Mouse (Mus musculus) hindbrain, postnatal 0 days (tissue): ENCODE measurements at regions not wholly inside any gene's neighbourhood (a gene's known extent, or its start where the extent isn't known, plus 50 kb on each side); places are given as distances from the start of the nearest gene placed in this dataset.
A peak's percentile ranks its signal among the peaks of the same experiment; 100 is the strongest.

Source experiments
- ATAC-seq: fragments of 200-750 bp; cut with Nextera tagmentation; 2 replicates; pipeline ENCODE4 v1.8.0; 2017; ENCODE audit warnings: mild to moderate bottlenecking, moderate TSS enrichment, moderate library complexity
- DNase-seq: peaks from one replicate; pipeline ENCODE4 v3.0.0-alpha.2; 2015; ENCODE audit warnings: low spot score
- H3K27ac ChIP-seq: fragments of 300-500 bp; sonication (generic); 2 replicates; pipeline ENCODE4 v1.5.1; 2014; ENCODE audit warnings: mild to moderate bottlenecking
- H3K27me3 ChIP-seq: fragments of 300-500 bp; sonication (generic); 2 replicates; pipeline ENCODE4 v1.6.1; 2014; ENCODE audit warnings: low read length, mixed read lengths; ENCODE audit not compliant: insufficient read depth
- H3K36me3 ChIP-seq: fragments of 300-500 bp; sonication (generic); 2 replicates; pipeline ENCODE4 v1.6.1; 2014; ENCODE audit warnings: low read length, mixed read lengths; ENCODE audit not compliant: insufficient read depth
- H3K4me1 ChIP-seq: fragments of 300-500 bp; sonication (generic); 2 replicates; pipeline ENCODE4 v1.6.1; 2014; ENCODE audit warnings: antibody characterized with exemption, low read length, mixed read lengths; ENCODE audit not compliant: insufficient read depth
- H3K4me2 ChIP-seq: fragments of 300-500 bp; sonication (generic); 2 replicates; pipeline ENCODE4 v1.6.1; 2014; ENCODE audit warnings: low read depth, mild to moderate bottlenecking, low read length, moderate library complexity, mixed read lengths
- H3K4me3 ChIP-seq: fragments of 300-500 bp; sonication (generic); 2 replicates; pipeline ENCODE4 v1.5.1; 2014; ENCODE audit warnings: low read length
- H3K9ac ChIP-seq: fragments of 300-500 bp; sonication (generic); replicated peaks from 2 replicates; pipeline ENCODE4 v1.6.1; 2014; ENCODE audit warnings: mild to moderate bottlenecking, low read length, moderate library complexity, mixed read lengths
- H3K9me3 ChIP-seq: fragments of 300-500 bp; sonication (generic); 2 replicates; pipeline ENCODE4 v1.6.1; 2016; ENCODE audit warnings: low read length, mixed read lengths
- CTCF ChIP-seq: IDR thresholded peaks from 2 replicates; pipeline ENCODE4 v1.5.1; 2016; ENCODE audit warnings: antibody characterized with exemption, control low read depth, low read depth
- WGBS: fragments of 180-500 bp; shearing (Covaris S2); extraction: QIAGEN DNeasy Blood & Tissue Kit; methylation state at CpG from one replicate; pipeline ENCODE4 v1.1.7; 2014; 5-methylcytosine and 5-hydroxymethylcytosine counted together

DNA sequence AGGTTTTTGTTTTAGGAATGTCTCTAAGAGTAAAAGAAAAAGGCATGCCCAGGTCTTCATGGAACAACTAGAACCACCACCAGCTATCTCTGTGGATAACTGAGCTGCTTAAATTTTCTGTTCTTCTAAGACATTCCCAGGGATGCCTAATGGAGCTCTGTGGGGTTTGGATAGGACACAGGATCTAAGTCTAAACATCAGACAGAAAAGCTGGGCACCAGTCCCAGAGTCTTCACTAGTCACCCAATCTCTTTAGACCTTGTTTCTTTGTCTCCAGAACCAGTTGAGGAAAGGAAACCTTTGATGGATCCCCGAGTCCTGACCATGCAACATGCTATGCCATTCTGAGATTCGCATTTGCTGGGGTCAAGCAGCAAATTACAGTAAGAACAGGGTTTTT lies 243.2 kb upstream of the Far2 start:
- Histone ChIP-seq H3K27me3 (no peaks in the 10 kb centered on the region), H3K4me1 (no peaks in the 10 kb centered on the region), H3K4me3 (no peak overlapping the region), H3K36me3 (no peaks in the 10 kb centered on the region), H3K27ac (no peak overlapping the region), H3K4me2 (no peak overlapping the region), H3K9me3 (no peaks in the 10 kb centered on the region), H3K9ac (no peak overlapping the region)
- TF ChIP-seq CTCF = no peak
- WGBS = 91% methylated on average over 2 of the region's 2 CpGs
- no peak for ATAC-seq
- DNase-seq = no peak

DNA sequence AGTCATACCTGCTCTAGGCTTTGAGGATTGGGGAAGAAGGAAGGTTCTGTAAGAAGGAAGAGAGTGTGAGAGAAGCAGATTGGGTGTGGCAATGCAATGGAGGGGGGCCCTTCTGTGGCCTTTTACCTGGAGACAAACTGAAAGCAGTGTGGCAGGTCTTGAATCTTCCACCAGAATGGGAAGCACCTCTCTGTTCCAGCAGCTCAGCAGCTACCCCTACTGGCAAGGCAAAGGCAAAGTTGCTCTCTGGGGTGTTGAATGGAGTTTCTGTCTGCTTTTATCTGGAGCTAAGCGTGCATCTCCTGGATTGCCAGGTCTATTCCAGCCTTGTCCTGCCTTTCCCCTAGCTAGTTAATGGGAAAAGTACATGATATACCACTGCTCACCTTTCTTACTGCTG lies 236.3 kb upstream of the Far2 start:
- ATAC-seq = no peak
- WGBS = 33% methylated on average over 1 of the region's 1 CpGs
- no peaks in the 10 kb centered on the region for H3K4me1 ChIP-seq

DNA sequence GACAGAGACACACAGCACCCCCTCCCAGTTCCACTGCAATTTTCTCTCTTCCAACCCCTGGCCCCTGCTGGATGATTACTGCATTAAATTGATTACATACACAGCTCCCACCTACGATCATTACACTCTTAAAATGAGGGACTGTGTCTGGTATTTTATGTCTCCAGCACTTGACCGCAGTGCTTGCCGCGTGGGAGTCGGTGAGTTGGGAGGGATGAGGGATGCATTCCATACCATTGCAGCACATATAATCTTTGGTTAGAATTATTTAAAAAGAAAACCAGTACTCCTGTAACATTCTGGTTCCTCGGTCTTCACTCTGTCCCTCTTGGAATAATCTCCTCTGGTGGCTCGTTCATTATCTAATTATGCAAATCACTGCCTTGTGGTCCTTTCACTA lies 230.2 kb upstream of the Far2 start:
- Histone ChIP-seq H3K4me3 (no peak overlapping the region), H3K9me3 (no peaks in the 10 kb centered on the region), H3K27ac (no peak overlapping the region), H3K27me3 (no peaks in the 10 kb centered on the region), H3K36me3 (no peaks in the 10 kb centered on the region), H3K9ac (no peak overlapping the region), H3K4me2 (no peak overlapping the region), H3K4me1 (no peaks in the 10 kb centered on the region)
- TF ChIP-seq CTCF = no peak
- WGBS = 64% methylated on average over 7 of the region's 7 CpGs
- ATAC-seq (no peak), DNase-seq (no peak)

More for the DNA sequence above, 236.3 kb upstream of the Far2 start:
- Histone ChIP-seq H3K4me3 (no peak overlapping the region), H3K27ac (no peak overlapping the region), H3K4me2 (no peak overlapping the region), H3K36me3 (no peaks in the 10 kb centered on the region), H3K9me3 (no peaks in the 10 kb centered on the region), H3K9ac (no peak overlapping the region), H3K27me3 (no peaks in the 10 kb centered on the region)
- peak; percentile 48 for DNase-seq
- TF ChIP-seq CTCF = peak; percentile 77

DNA sequence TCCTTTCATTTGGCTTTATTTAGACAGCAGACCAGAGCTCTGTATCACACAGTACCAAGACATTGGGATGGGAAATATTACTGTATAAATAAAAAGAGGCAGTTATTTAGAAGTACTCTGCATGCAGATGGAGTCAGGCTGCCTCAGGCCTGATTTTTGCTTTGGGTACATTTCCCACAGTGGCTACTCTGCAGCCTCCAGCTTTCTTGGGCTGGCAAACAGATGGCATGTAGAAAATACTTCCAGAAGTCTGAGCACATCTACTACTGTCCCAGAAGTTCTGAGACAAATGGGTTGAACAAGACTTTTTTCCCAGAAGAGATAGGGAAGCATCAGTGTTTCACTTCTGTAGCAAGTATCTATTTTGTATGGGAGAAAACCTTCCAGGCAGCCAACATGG lies 229.8 kb upstream of the Far2 start:
- DNase-seq (no peak), ATAC-seq (no peak)
- Histone ChIP-seq H3K36me3 (no peaks in the 10 kb centered on the region), H3K27me3 (no peaks in the 10 kb centered on the region), H3K9me3 (no peaks in the 10 kb centered on the region), H3K27ac (no peak overlapping the region), H3K4me3 (no peak overlapping the region), H3K4me2 (no peak overlapping the region), H3K4me1 (no peaks in the 10 kb centered on the region), H3K9ac (no peak overlapping the region)
- TF ChIP-seq CTCF = no peak

DNA sequence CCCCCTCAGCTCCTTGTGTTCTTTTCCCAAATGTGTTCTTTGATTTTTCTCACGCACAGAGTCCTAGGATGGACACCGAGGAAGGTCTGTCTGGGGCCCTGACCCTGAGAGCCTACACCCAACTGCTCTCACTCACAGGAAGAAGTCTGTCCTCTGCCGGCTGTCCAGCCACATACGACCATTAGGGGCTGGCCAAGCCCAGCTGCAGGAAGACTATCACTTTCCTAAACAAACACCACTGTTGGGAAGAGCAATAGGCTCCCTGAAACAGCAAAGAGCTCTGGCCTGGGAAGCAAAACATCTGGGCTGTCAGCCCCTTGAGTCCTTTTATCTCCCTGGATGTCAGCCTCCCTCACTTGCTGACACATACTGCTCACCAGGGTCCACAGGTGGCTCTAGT lies 224.8 kb upstream of the Far2 start:
- no peaks in the 10 kb centered on the region for H3K27me3 ChIP-seq
- H3K27ac ChIP-seq = no peak overlapping the region
- no peak for DNase-seq
- ATAC-seq = no peak
- no peak overlapping the region for H3K4me3 ChIP-seq
- H3K4me2 ChIP-seq = no peak overlapping the region
- no peaks in the 10 kb centered on the region for H3K9me3 ChIP-seq
- no peak for TF ChIP-seq CTCF
- H3K36me3 ChIP-seq = no peaks in the 10 kb centered on the region
- 52% methylated on average over 4 of the region's 4 CpGs for WGBS
- H3K4me1 ChIP-seq = no peaks in the 10 kb centered on the region
- H3K9ac ChIP-seq = no peak overlapping the region

DNA sequence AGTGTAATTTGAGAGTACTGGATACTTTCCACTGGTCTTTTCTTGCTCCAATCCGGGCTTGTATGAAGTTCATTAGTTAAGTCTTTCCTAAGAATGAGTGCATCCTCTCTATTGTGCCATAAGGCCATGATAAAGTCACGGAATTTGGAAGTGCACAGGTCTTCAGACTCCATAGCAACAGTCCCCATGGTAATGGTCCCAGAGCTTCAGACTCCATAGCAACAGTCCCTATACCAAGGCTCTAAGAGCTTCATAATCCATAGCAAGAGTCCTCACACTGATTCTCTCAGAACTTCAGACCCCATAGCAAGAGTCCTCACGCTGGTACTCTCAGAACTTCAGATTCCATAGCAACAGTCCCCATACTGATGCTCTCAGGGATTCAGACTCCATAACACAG lies 214.5 kb upstream of the Far2 start:
- Histone ChIP-seq H3K27ac (no peak overlapping the region), H3K4me1 (no peaks in the 10 kb centered on the region), H3K4me2 (no peak overlapping the region), H3K27me3 (no peaks in the 10 kb centered on the region), H3K9ac (no peak overlapping the region), H3K4me3 (no peak overlapping the region), H3K9me3 (no peaks in the 10 kb centered on the region), H3K36me3 (no peaks in the 10 kb centered on the region)
- ATAC-seq (0 out of 2 replicates have a peak, but pooled peaks have one; percentile 32), DNase-seq (no peak)
- TF ChIP-seq CTCF = no peak
- 60% methylated on average over 3 of the region's 3 CpGs for WGBS

DNA sequence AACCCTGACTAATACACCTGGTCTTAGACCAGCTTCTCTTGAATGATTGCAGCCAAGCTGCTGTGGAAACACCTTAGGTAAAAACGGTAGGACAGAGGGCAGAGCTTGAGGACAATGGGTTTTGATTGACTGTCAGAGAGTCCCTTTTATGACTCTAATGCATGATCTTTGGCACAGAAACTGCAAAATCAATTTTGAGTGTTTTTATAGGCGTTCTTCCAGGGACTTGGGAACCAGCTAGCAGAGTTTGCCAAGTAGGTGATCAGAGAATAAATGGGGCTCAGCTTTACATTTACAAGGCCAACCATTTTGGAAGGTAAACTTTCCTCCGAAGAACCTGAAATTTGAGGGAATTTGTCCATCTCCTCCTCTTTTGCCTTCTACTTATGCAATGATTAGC lies 213.6 kb upstream of the Far2 start:
- H3K27ac ChIP-seq = no peak overlapping the region
- no peak overlapping the region for H3K4me2 ChIP-seq
- no peak overlapping the region for H3K4me3 ChIP-seq
- H3K9ac ChIP-seq = no peak overlapping the region
- no peak for DNase-seq
- no peaks in the 10 kb centered on the region for H3K27me3 ChIP-seq
- TF ChIP-seq CTCF = no peak
- WGBS = 79% methylated on average over 3 of the region's 3 CpGs
- H3K9me3 ChIP-seq = no peaks in the 10 kb centered on the region
- no peaks in the 10 kb centered on the region for H3K4me1 ChIP-seq
- ATAC-seq = no peak
- no peaks in the 10 kb centered on the region for H3K36me3 ChIP-seq
